Mouse (Mus musculus): Measurements from ENCODE around the gene Fgf8.

- TF ChIP-seq CTCF (IDR thresholded peaks at IDR 0.05; ENCODE audit: extremely low read depth, insufficient read depth, insufficient read length, insufficient replicate concordance) (no peak), POLR2A (IDR thresholded peaks at IDR 0.05; ENCODE audit: low read depth, low read length) (no peak)
Observed at GRCm38 (mm10) chr19:45758671-45759070, 16.0 kb upstream of the Fgf8 start.
